Mouse (Mus musculus) liver, adult 2 months (tissue): ENCODE results near the gene Rsph6a. TPM values are rescaled to one million over a fixed set of nuclear protein-coding genes. Genes with fewer than 3 reads are reported as not detected.

Source experiments
- DNase-seq: peaks from one replicate; pipeline ENCODE4 v3.0.0-alpha.2; 2011; ENCODE audit warnings: low read depth, low spot score; ENCODE audit errors: extremely low read depth
- H3K27ac ChIP-seq: fragments of 200-500 bp; replicated peaks from 2 replicates; pipeline ENCODE4 v1.5.1; 2012; ENCODE audit warnings: low read depth, mild to moderate bottlenecking, control low read depth, inconsistent platforms, low read length; ENCODE audit not compliant: insufficient read depth
- H3K27me3 ChIP-seq: fragments of 200-500 bp; 2 replicates; pipeline ENCODE4 v1.6.1; 2012; ENCODE audit warnings: mild to moderate bottlenecking, moderate library complexity, low read length, inconsistent platforms; ENCODE audit not compliant: control insufficient read depth, insufficient read depth
- H3K36me3 ChIP-seq: fragments of 200-500 bp; 2 replicates; pipeline ENCODE4 v1.6.1; 2012; ENCODE audit warnings: low read length, inconsistent platforms; ENCODE audit not compliant: control insufficient read depth, insufficient read depth
- H3K4me1 ChIP-seq: fragments of 200-500 bp; 2 replicates; pipeline ENCODE4 v1.6.1; 2011; ENCODE audit warnings: low read length; ENCODE audit not compliant: control insufficient read depth, insufficient read depth
- H3K4me3 ChIP-seq: fragments of 200-500 bp; 2 replicates; pipeline ENCODE4 v1.5.1; 2011; ENCODE audit warnings: low read depth, mild to moderate bottlenecking, control low read depth, low read length, moderate library complexity; ENCODE audit not compliant: insufficient read depth
- H3K79me2 ChIP-seq: fragments of 200-500 bp; 2 replicates; pipeline ENCODE4 v1.6.1; 2012; ENCODE audit warnings: inconsistent platforms, mild to moderate bottlenecking, low read length, moderate library complexity; ENCODE audit not compliant: control insufficient read depth, insufficient read depth
- H3K9ac ChIP-seq: fragments of 200-500 bp; 2 replicates; pipeline ENCODE4 v1.6.1; 2012; ENCODE audit warnings: low read depth, mild to moderate bottlenecking, control low read depth, inconsistent platforms, low read length
- CTCF ChIP-seq: fragments of 200-500 bp; IDR thresholded peaks from 2 replicates; pipeline ENCODE4 v1.5.1; 2011; ENCODE audit warnings: low read depth, low read length, control low read depth
- POLR2A ChIP-seq: fragments of 200-500 bp; IDR thresholded peaks from 2 replicates; pipeline ENCODE4 v1.6.1; 2011; ENCODE audit warnings: low read length, control low read depth; ENCODE audit not compliant: insufficient read depth; ENCODE audit errors: extremely low read depth
- WGBS: fragments of 180-500 bp; shearing (Covaris S2); methylation state at CpG from one replicate; pipeline ENCODE4 v1.1.7; 2018; 5-methylcytosine and 5-hydroxymethylcytosine counted together
- polyA plus RNA-seq: library from polyadenylated mRNA; depleted of rRNA; stranded (reverse); fragments of >200 nt; gene quantifications from 2 replicates; pipeline ENCODE4 v1.2.3, GENCODE M21; 2012
- total RNA-seq: library from RNA; depleted of rRNA; stranded (reverse); fragments of >200 nt; gene quantifications from 2 replicates; pipeline ENCODE4 v1.2.3, GENCODE M21; 2014

The Rsph6a gene
- total and polyA plus RNA-seq, 2 experiments: not detected

GRCm38 (mm10) chr7:19103741-19104140, 49.3 kb downstream of the Rsph6a start:
- no peaks in the 10 kb centered on the region for H3K36me3 ChIP-seq
- no peaks in the 10 kb centered on the region for H3K79me2 ChIP-seq
- no peaks in the 10 kb centered on the region for H3K4me1 ChIP-seq
- no peak for DNase-seq
- H3K9ac ChIP-seq: no peak overlapping the region
- no peak overlapping the region for H3K27ac ChIP-seq
- TF ChIP-seq CTCF (no peak), POLR2A (no peak)
- no peak overlapping the region for H3K4me3 ChIP-seq
- H3K27me3 ChIP-seq: no peaks in the 10 kb centered on the region

GRCm38 (mm10) chr7:19104486-19104885, 50.0 kb downstream of the Rsph6a start:
- Histone ChIP-seq H3K27me3 (no peaks in the 10 kb centered on the region), H3K4me1 (no peaks in the 10 kb centered on the region), H3K79me2 (no peaks in the 10 kb centered on the region), H3K9ac (no peak overlapping the region), H3K4me3 (no peak overlapping the region), H3K36me3 (no peaks in the 10 kb centered on the region), H3K27ac (no peak overlapping the region)
- no peak for TF ChIP-seq CTCF
- TF ChIP-seq POLR2A: no peak
- WGBS: 86% methylated on average over 2 of the region's 2 CpGs
- DNase-seq: no peak

GRCm38 (mm10) chr7:19107436-19107835, 52.9 kb downstream of the Rsph6a start:
- H3K27me3 ChIP-seq: no peaks in the 10 kb centered on the region
- whole genome bisulfite sequencing: 37% methylated on average over 3 of the region's 3 CpGs
- TF ChIP-seq CTCF (no peak), POLR2A (no peak)

DNA sequence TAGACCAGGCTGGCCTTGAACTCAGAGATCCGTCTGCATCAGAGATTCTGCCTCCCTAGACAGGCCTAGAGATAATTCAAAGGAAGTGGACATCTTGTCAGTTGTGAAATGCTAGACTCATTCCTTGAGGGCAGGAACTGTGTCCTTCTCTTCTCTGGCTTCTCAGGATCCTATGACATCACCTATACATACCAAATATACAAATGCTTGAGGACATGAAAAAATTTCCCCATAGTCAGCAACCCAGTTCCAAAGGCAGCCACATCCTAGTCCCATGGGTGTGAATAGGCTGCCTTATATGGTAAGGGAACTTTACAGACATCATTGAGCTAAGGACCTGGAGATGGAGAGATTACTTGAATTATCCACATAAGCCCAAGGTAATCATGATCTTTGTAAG, 55.1 kb downstream of the Rsph6a start:
- no peak overlapping the region for H3K9ac ChIP-seq
- H3K27ac ChIP-seq: no peak overlapping the region
- H3K79me2 ChIP-seq: no peaks in the 10 kb centered on the region
- no peaks in the 10 kb centered on the region for H3K36me3 ChIP-seq
- H3K4me1 ChIP-seq: no peaks in the 10 kb centered on the region
- DNase-seq: no peak
- 89% methylated on average over 1 of the region's 1 CpGs for WGBS
- H3K27me3 ChIP-seq: no peaks in the 10 kb centered on the region
- H3K4me3 ChIP-seq: no peak overlapping the region
- TF ChIP-seq CTCF (no peak), POLR2A (no peak)

More at GRCm38 (mm10) chr7:19107436-19107835, 52.9 kb downstream of the Rsph6a start:
- H3K4me3 ChIP-seq: no peak overlapping the region
- no peak overlapping the region for H3K9ac ChIP-seq
- H3K27ac ChIP-seq: no peak overlapping the region
- no peaks in the 10 kb centered on the region for H3K4me1 ChIP-seq
- no peaks in the 10 kb centered on the region for H3K36me3 ChIP-seq
- no peaks in the 10 kb centered on the region for H3K79me2 ChIP-seq
- no peak for DNase-seq

DNA sequence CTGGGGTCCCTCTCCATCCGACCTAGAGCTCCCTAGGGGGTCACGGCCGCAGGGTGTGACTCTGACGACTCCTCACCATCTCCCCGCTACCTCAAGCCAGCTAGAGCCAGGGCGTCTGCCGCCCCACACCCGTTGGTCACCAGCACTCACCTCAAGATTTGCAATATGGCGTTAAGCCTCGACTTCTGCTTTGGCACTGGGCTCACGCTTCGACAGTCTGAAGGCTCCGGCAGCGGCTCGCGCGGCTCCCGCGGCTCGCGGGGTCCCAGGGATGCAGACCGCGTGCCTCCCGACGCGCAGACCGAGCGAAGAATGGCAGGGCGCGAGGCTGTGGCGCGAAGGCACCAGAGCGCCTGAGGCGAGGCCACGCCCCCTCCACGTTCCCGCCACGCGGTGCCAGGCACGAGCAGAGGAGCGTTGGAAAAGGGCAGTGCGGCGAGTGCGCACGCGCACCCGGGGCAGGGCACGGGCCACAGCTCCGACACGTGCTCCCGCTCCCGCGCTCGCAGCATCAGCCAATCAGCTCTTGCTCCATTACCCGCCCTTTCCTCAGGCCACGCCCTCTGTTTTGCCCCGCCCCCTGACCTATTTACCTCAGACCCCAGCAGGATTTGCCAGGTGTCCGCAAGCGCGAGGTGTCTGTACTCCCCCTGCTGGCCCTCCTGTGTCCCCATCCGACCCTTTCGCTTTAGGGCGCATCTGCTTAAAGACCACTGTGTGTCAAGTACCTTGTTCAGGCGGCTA, 63.7 kb downstream of the Rsph6a start, which contains the start of gene Gm4969:
TSS of gene Gm4969 (minus strand) at position 341 of the 744 bp plus-strand sequence.
- DNase-seq: peak; percentile 65
- peaks cover 11% of the 10 kb centered on the region for H3K4me1 ChIP-seq
- H3K9ac ChIP-seq: no peak within 1 kb of the TSS
- peaks cover 11% of the 10 kb centered on the region; the same call in 1 of the 2 replicates for H3K79me2 ChIP-seq
- H3K36me3 ChIP-seq: no peaks in the 10 kb centered on the region
- H3K27ac ChIP-seq: no peak within 1 kb of the TSS
- 26% methylated on average over 64 of the region's 64 CpGs for WGBS
- TF ChIP-seq CTCF (peak; percentile 29), POLR2A (no peak)
- no peak within 1 kb of the TSS; the same call in 1 of the 2 replicates for H3K4me3 ChIP-seq
- H3K27me3 ChIP-seq: no peaks in the 10 kb centered on the region

GRCm38 (mm10) chr7:19119083-19119482, 64.6 kb downstream of the Rsph6a start:
- Histone ChIP-seq H3K9ac (no peak overlapping the region), H3K27ac (no peak overlapping the region), H3K4me3 (no peak overlapping the region), H3K79me2 (peaks cover 11% of the 10 kb centered on the region; the same call in 1 of the 2 replicates), H3K36me3 (no peaks in the 10 kb centered on the region), H3K4me1 (peaks cover 11% of the 10 kb centered on the region), H3K27me3 (no peaks in the 10 kb centered on the region)
- DNase-seq: no peak
- TF ChIP-seq CTCF (no peak), POLR2A (no peak)
- 92% methylated on average over 8 of the region's 8 CpGs for WGBS
